Mouse (Mus musculus) small intestine, adult 2 months (tissue): ENCODE data around the gene Spo11. TPM values are rescaled to one million over a fixed set of nuclear protein-coding genes. Genes with fewer than 3 reads are reported as not detected.
A peak's percentile ranks its signal among the peaks of the same experiment; 100 is the strongest.

ENCODE experiments used
- H3K27ac ChIP-seq: fragments of 200-500 bp; 2 replicates; pipeline ENCODE4 v1.5.1; 2012; ENCODE audit warnings: low read depth, low read length, control low read depth, inconsistent platforms; ENCODE audit not compliant: insufficient read depth
- H3K27me3 ChIP-seq: fragments of 200-500 bp; 2 replicates; pipeline ENCODE4 v1.6.1; 2012; ENCODE audit warnings: mild to moderate bottlenecking, moderate library complexity, low read length, inconsistent platforms; ENCODE audit not compliant: control insufficient read depth, insufficient read depth
- H3K36me3 ChIP-seq: fragments of 200-500 bp; 2 replicates; pipeline ENCODE4 v1.6.1; 2012; ENCODE audit warnings: mild to moderate bottlenecking, low read length, control low read depth, inconsistent platforms; ENCODE audit not compliant: control insufficient read depth, insufficient read depth
- H3K4me1 ChIP-seq: fragments of 200-500 bp; 2 replicates; pipeline ENCODE4 v1.6.1; 2012; ENCODE audit warnings: low read length, inconsistent platforms, mixed read lengths; ENCODE audit not compliant: control insufficient read depth, insufficient read depth, insufficient read length
- H3K4me3 ChIP-seq: fragments of 200-500 bp; 2 replicates; pipeline ENCODE4 v1.5.1; 2012; ENCODE audit warnings: low read depth, mild to moderate bottlenecking, control low read depth, inconsistent platforms, low read length, moderate library complexity
- CTCF ChIP-seq: fragments of 200-500 bp; IDR thresholded peaks from 2 replicates; pipeline ENCODE4 v1.5.1; 2012; ENCODE audit warnings: low read depth, mild to moderate bottlenecking, control low read depth, inconsistent platforms, low read length, moderate library complexity, mixed read lengths; ENCODE audit not compliant: insufficient replicate concordance, insufficient read length; ENCODE audit errors: extremely low read depth
- POLR2A ChIP-seq: fragments of 200-500 bp; IDR thresholded peaks from 2 replicates; pipeline ENCODE4 v1.6.1; 2012; ENCODE audit warnings: low read depth, mild to moderate bottlenecking, control low read depth, inconsistent platforms, low read length, moderate library complexity
- WGBS: fragments of 180-500 bp; shearing (Covaris S2); methylation state at CpG from one replicate; pipeline ENCODE4 v1.1.7; 2018; 5-methylcytosine and 5-hydroxymethylcytosine counted together
- polyA plus RNA-seq: library from polyadenylated mRNA; depleted of rRNA; stranded (reverse); fragments of >200 nt; gene quantifications from 2 replicates; pipeline ENCODE4 v1.2.3, GENCODE M21; 2012

Spo11 gene
- polyA plus RNA-seq, 1 experiment, result 0.25 TPM

DNA sequence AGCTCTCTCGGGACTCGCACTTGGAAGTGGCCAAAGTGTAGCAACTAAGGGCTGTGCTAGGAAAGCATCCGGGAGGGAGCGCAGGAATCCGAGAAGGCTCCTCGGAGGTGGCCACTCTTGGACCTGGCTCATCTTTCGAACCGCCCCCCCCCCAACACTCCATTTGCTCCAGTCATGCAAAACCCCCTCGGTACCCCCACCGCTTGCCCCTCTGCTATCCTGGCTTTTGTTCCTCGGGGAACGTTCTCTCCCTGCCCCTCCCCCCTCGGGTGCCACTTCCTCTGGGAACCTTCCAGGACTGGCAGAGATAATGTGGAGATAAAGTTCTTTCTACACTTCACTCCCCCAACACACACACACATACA is 36.7 kb upstream of the Spo11 start:
- Histone ChIP-seq H3K27me3 (peaks cover 11% of the 10 kb centered on the region), H3K4me1 (peaks cover 9% of the 10 kb centered on the region), H3K4me3 (peak overlapping the region; percentile 74), H3K27ac (no peak overlapping the region), H3K36me3 (no peaks in the 10 kb centered on the region)
- WGBS, result 1% methylated on average over 13 of the region's 13 CpGs
- TF ChIP-seq CTCF, result no peak
- no peak for TF ChIP-seq POLR2A

- Histone ChIP-seq H3K36me3 (no peaks in the 10 kb centered on the region), H3K27me3 (no peaks in the 10 kb centered on the region), H3K4me1 (no peaks in the 10 kb centered on the region), H3K4me3 (no peak overlapping the region), H3K27ac (no peak overlapping the region)
- TF ChIP-seq CTCF, result peak; percentile 36; the same call in 1 of the 2 replicates
- no peak for TF ChIP-seq POLR2A
- WGBS, result 26% methylated on average over 5 of the region's 5 CpGs
These were observed 28.4 kb upstream of the Spo11 start for GRCm38 (mm10) chr2:172949051-172949450.

- H3K27ac ChIP-seq, result no peak overlapping the region
- WGBS, result 49% methylated on average over 9 of the region's 9 CpGs
- no peaks in the 10 kb centered on the region for H3K4me1 ChIP-seq
- H3K36me3 ChIP-seq, result no peaks in the 10 kb centered on the region
- H3K27me3 ChIP-seq, result no peaks in the 10 kb centered on the region
- no peak overlapping the region for H3K4me3 ChIP-seq
- TF ChIP-seq CTCF (no peak), POLR2A (no peak)
These were observed 27.3 kb upstream of the Spo11 start for GRCm38 (mm10) chr2:172950119-172950676.

- Histone ChIP-seq H3K27me3 (no peaks in the 10 kb centered on the region), H3K36me3 (no peaks in the 10 kb centered on the region), H3K27ac (no peak overlapping the region), H3K4me3 (no peak overlapping the region), H3K4me1 (no peaks in the 10 kb centered on the region)
- WGBS, result 57% methylated on average over 11 of the region's 11 CpGs
- TF ChIP-seq CTCF, result no peak
- TF ChIP-seq POLR2A, result no peak
These were observed 26.8 kb upstream of the Spo11 start for GRCm38 (mm10) chr2:172950722-172951121.

DNA sequence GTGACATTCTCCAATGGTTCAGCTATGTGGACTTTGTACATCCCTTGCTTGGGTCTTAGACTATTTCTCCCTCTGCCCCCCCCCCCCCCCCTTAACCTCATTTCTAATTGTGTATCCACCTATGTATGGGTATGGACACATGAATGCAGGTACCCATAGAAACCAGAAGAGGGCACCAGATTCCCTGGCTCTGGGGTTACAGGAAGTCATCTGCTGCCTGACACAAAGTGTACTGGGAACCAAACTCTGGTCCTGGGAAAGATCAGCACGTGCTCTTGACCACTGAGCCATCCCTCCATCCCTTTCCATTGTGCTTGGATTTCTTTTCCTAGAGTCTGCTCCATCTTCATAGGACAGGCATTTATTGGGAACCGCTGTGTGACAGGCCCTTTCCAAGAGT is 25.5 kb upstream of the Spo11 start:
- H3K27me3 ChIP-seq, result no peaks in the 10 kb centered on the region
- no peak overlapping the region for H3K4me3 ChIP-seq
- whole genome bisulfite sequencing, result 82% methylated on average over 2 of the region's 2 CpGs
- TF ChIP-seq CTCF, result no peak
- no peak for TF ChIP-seq POLR2A
- no peaks in the 10 kb centered on the region for H3K36me3 ChIP-seq
- no peak overlapping the region for H3K27ac ChIP-seq
- no peaks in the 10 kb centered on the region for H3K4me1 ChIP-seq

DNA sequence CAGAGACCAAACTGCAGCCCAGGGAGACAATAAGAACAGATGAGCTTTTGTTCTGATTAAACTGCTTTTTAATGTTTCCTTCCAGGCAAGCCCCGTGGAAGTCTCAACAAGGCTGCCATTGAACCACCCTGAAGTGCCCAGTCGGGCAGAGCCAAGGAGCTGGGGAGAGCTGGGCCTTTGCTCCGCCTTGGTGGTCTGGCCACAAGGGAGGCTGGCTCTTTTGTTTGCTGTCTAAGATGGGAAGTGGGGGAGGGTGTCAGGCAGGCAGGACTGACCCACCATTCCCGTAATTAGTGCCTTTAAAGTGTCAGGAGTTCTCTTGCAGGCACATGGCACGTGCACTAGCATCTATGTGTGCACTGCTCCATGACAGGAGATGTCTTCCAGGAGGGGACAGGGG is 18.9 kb upstream of the Spo11 start:
- TF ChIP-seq POLR2A, result no peak
- no peak for TF ChIP-seq CTCF
- Histone ChIP-seq H3K4me1 (no peaks in the 10 kb centered on the region), H3K36me3 (no peaks in the 10 kb centered on the region), H3K27ac (no peak overlapping the region), H3K4me3 (no peak overlapping the region), H3K27me3 (no peaks in the 10 kb centered on the region)
- WGBS, result 45% methylated on average over 5 of the region's 5 CpGs

- H3K27ac ChIP-seq, result no peak overlapping the region
- H3K36me3 ChIP-seq, result no peaks in the 10 kb centered on the region
- TF ChIP-seq POLR2A, result no peak
- TF ChIP-seq CTCF, result no peak
- no peaks in the 10 kb centered on the region for H3K4me1 ChIP-seq
- WGBS, result 49% methylated on average over 13 of the region's 13 CpGs
- H3K4me3 ChIP-seq, result no peak overlapping the region
- no peaks in the 10 kb centered on the region for H3K27me3 ChIP-seq
These were observed 18.3 kb upstream of the Spo11 start for GRCm38 (mm10) chr2:172959006-172959768.
